Mouse (Mus musculus): ENCODE measurements around the gene Ace2.

Gene Ace2

GRCm38 (mm10) chrX:164139032-164139431 lies at the start of gene Ace2:
Gene Ace2, plus strand, starts transcription at chrX:164139332.
- DNase-seq (ENCODE audit: low spot score in 2 of 2): no peak

- DNase-seq (ENCODE audit: low spot score in 2 of 2): no peak
Observed at GRCm38 (mm10) chrX:164089916-164090315, 49.2 kb upstream of the Ace2 start.

GRCm38 (mm10) chrX:164092300-164093169 lies 46.6 kb upstream of the Ace2 start:
- DNase-seq (ENCODE audit: low spot score in 2 of 2): no peak

DNA sequence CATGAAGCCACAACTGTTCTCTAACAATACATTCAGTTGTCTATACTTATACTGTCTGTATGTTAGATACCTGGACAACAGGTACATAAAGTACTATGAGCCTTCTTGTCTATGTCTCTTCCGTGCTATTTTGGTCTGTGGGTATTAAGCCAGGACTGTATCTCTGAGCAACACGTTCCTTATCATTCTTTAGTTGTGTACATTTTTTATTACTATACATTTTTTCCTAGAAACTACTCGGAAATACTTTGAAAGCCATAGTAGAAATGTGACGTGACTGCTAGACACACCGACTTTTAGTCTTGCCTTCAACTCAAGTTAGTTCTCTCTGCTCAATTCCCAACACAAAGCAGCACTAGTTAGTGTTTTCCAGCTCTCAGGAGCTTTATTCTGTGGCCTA lies 45.7 kb upstream of the Ace2 start:
- no peak for DNase-seq (ENCODE audit: low spot score in 2 of 2)

GRCm38 (mm10) chrX:164095838-164096237 lies 43.3 kb upstream of the Ace2 start:
- DNase-seq (ENCODE audit: low spot score in 2 of 2): no peak

GRCm38 (mm10) chrX:164101483-164101882 lies 37.6 kb upstream of the Ace2 start:
- DNase-seq (ENCODE audit: low spot score in 2 of 2): no peak

- no peak for DNase-seq (ENCODE audit: low spot score in 2 of 2)
Observed at GRCm38 (mm10) chrX:164102198-164102597, 36.9 kb upstream of the Ace2 start.

- DNase-seq (ENCODE audit: low spot score in 2 of 2): no peak
Observed at GRCm38 (mm10) chrX:164102656-164103055, 36.5 kb upstream of the Ace2 start.

GRCm38 (mm10) chrX:164111146-164111545 lies 28.0 kb upstream of the Ace2 start:
- DNase-seq (ENCODE audit: low spot score in 2 of 2): no peak

GRCm38 (mm10) chrX:164113744-164114143 lies 25.4 kb upstream of the Ace2 start:
- no peak for DNase-seq (ENCODE audit: low spot score in 2 of 2)

DNA sequence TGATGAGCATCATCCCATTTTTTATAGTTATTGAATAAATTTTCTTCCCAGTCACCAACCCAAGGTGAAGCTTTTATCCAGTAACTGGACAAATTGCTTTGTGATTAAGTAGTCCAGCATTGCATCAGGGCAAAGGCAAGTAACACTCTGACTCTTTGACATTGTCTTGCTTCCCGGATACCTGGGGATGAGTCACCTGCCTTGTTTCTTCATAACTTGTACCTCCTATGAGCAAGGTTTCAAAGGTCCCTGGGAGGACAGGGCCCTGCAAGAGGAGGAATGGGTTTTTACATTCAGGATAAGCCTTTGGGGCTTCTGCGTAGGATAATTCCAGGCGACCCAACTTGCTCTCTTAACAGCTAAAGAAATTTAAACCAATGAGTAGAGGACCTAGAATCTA lies 15.2 kb upstream of the Ace2 start:
- no peak for DNase-seq (ENCODE audit: low spot score in 2 of 2)

DNA sequence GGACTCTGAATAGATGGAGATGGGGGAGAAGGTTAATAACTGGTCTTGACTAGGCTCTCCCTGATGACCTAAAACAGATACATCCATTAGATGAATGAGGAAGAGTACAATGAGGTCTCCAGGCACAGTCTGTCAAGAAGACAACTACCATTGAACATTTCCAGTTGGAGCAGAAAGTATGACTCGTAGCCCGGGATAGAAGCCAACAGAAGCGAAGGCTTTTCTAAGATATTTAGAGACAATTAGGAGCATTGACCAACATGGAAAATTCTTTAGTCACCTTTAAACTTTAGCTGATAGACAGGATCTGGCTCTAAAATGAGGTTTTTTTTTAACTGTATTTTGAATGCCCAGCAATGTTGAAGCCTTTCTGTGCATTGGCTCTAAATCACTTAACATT lies 5.6 kb upstream of the Ace2 start:
- no peak for DNase-seq (ENCODE audit: low spot score in 2 of 2)

- no peak for DNase-seq (ENCODE audit: low spot score in 2 of 2)
Observed at GRCm38 (mm10) chrX:164135304-164135818, 3.8 kb upstream of the Ace2 start.

GRCm38 (mm10) chrX:164145463-164146250 lies 6.5 kb downstream of the Ace2 start:
- no peak for DNase-seq (ENCODE audit: low spot score in 2 of 2)

DNA sequence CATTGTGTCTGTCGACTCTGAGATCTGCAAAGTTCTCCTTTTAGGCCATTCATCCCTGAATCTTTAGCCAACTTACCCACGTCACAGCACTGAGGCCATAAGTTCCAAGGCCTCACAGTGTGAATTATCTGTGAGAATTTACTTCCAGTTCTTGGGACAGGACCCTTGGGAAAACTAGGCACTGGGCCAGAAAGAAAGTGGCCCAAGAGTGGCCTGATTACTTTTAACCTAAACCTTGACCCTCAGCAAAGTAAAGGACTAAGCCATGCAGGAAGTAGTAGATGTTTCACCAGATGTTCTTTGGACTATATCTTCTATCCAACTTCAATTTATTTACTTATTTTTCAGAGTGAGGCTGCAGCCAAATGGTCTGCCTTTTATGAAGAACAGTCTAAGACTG lies 13.6 kb downstream of the Ace2 start:
- DNase-seq (ENCODE audit: low spot score in 2 of 2): no peak

DNA sequence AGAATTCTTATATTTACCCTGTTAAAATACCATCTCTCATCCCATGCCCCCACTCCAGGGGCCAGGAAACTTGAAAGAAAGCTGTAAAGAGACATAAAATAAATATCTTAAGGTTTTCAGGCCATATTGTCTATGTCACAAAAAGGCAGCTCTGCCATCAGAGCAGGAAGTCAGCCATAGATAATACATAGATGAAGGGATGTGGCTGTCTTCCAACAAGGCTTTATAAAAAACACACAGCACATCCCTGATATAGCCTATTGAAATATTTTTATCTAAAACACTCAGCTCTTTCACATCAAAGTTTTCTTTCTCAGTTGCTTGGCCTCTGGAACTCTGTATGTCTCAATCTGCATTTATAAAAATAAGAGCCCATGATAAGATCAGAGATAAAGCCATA lies 14.5 kb downstream of the Ace2 start:
- no peak for DNase-seq (ENCODE audit: low spot score in 2 of 2)

GRCm38 (mm10) chrX:164154594-164154993 lies 15.5 kb downstream of the Ace2 start:
- DNase-seq (ENCODE audit: low spot score in 2 of 2): no peak

DNA sequence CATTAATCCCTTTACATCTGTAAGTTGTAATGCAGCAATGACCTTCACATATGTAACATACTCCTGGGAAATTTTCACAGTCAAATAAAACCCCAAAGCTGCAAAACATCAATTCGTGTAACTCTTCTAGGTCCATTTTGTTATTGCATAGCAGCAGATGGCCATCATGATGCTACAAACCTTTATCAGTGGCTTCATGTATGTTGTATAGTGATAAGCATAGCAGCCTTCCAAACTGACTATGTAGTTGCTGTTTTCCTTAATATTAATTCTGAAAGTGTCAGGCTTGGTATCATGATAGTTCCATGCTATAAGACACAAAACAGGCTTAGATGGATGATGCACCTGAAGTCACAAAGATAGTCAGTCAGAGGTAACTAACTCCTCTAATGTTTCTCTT lies 25.5 kb downstream of the Ace2 start:
- DNase-seq (ENCODE audit: low spot score in 2 of 2): no peak

- DNase-seq (ENCODE audit: low spot score in 2 of 2): no peak
Observed at GRCm38 (mm10) chrX:164171034-164171433, 31.9 kb downstream of the Ace2 start.

DNA sequence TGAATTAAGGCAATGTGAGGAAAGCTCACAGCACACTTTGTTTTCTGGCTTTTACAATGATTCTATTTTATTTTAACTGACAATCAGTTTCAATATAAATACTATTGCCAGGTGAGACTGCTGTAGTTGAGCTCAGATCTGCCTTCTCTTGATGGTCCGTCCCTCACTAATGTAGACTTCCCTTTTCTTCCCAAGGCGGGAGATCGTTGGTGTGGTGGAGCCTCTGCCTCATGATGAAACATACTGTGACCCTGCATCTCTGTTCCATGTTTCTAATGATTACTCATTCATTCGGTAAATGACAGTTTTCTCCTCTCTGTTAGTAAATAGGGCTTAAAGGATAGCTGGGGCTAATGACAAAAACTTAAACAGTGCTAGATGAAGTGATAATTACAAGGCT lies 34.7 kb downstream of the Ace2 start:
- no peak for DNase-seq (ENCODE audit: low spot score in 2 of 2)

- no peak for DNase-seq (ENCODE audit: low spot score in 2 of 2)
Observed at GRCm38 (mm10) chrX:164175311-164175710, 36.2 kb downstream of the Ace2 start.

- no peak for DNase-seq (ENCODE audit: low spot score in 2 of 2)
Observed at GRCm38 (mm10) chrX:164175780-164176179, 36.6 kb downstream of the Ace2 start.

DNA sequence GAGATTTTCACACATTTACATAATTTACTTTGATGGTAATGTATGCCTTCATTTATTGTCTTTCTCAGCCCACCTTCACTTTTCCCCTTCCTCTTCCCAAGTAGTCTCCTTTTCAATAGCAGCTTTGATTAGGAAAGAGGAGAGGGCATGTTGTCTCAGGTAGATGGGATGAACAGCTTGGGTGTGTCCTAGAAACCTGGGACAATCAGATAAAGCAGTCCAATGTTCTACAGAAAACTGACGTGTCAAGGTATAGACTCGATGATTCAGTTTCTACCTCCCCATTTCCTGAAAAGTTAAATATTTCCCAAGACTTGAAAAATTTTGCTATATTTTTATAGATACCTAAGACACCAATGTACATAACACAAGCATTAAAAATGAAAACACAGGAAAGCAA lies 39.7 kb downstream of the Ace2 start:
- no peak for DNase-seq (ENCODE audit: low spot score in 2 of 2)

Measured in frontal cortex, postnatal 25 days (tissue).